Comparison of ENCODE assay signal across 19 mouse cellular contexts in genomic region chr15:84705351-84705901, GRCm38 (mm10). TPM values are rescaled to one million over a fixed set of nuclear protein-coding genes. Genes with fewer than 3 reads are reported as not detected.
"Had no signal": no experiment of that assay in that cellular context is flagged by ENCODE, and none has a peak within 500 bp of the region (broad histone marks: within the 10 kb centered on the region; RNA-seq: fewer than 3 reads in every experiment).

No protein-coding gene starts in this region.

- H3K27ac ChIP-seq: kidney, embryonic 15.5 days; limb, embryonic 10.5 days; liver, embryonic 12.5 days; lung, embryonic 15.5 days; neural tube, embryonic 12.5 days; stomach, embryonic 15.5 days had no signal

- H3K4me2 ChIP-seq: kidney, embryonic 15.5 days; liver, embryonic 12.5 days; lung, embryonic 15.5 days; neural tube, embryonic 12.5 days; stomach, embryonic 15.5 days had no signal

- ATAC-seq: hindbrain, embryonic 16.5 days; inflammation-experienced regulatory T-cells, adult 6 months; liver, embryonic 12.5 days had no signal

- H3K4me1 ChIP-seq: liver, embryonic 12.5 days; lung, embryonic 15.5 days; neural tube, embryonic 12.5 days; stomach, embryonic 15.5 days had no signal

- H3K9ac ChIP-seq: kidney, embryonic 15.5 days; liver, embryonic 12.5 days; lung, embryonic 15.5 days; neural tube, embryonic 12.5 days; stomach, embryonic 15.5 days had no signal

- H3K36me3 ChIP-seq: neural tube, embryonic 12.5 days had no signal

- DNase-seq: kidney, adult 2 months; kidney, postnatal 14 days; lung, postnatal 14 days; midbrain, embryonic 14.5 days; right cerebral cortex, adult 18-20 months; right cerebral cortex, postnatal 25 days; thymus, adult 2 months; thymus, postnatal 25 days had no signal

- H3K4me3 ChIP-seq: kidney, embryonic 15.5 days; limb, embryonic 10.5 days; liver, embryonic 12.5 days; lung, embryonic 15.5 days; neural tube, embryonic 12.5 days; stomach, embryonic 15.5 days had no signal

- H3K9me3 ChIP-seq: kidney, embryonic 15.5 days; limb, embryonic 10.5 days; liver, embryonic 12.5 days; lung, embryonic 15.5 days; neural tube, embryonic 12.5 days; stomach, embryonic 15.5 days had no signal

- H3K27me3 ChIP-seq: kidney, embryonic 15.5 days; liver, embryonic 12.5 days; lung, embryonic 15.5 days; neural tube, embryonic 12.5 days; stomach, embryonic 15.5 days had no signal

RNA-seq across cellular contexts. Expression of gene Arhgap8, which starts 14.4 kb away (rescaled TPM):
- total RNA-seq: layer of hippocampus, postnatal 14 days; megakaryocyte progenitor cell, adult 5-6 weeks; monocyte, adult 5-6 weeks had no signal
